Mouse (Mus musculus) stomach, embryonic 15.5 days (tissue): ENCODE results near the gene Brox. TPM values are rescaled to one million over a fixed set of nuclear protein-coding genes. Genes with fewer than 3 reads are reported as not detected.

ENCODE experiments used
- ATAC-seq: fragments of 200-750 bp; cut with Nextera tagmentation; 2 replicates; pipeline ENCODE4 v1.8.0; 2017; ENCODE audit warnings: low read depth, moderate number of reproducible peaks, moderate TSS enrichment; ENCODE audit not compliant: insufficient read depth, low FRiP score
- H3K27ac ChIP-seq: fragments of 300-500 bp; sonication (generic); 2 replicates; pipeline ENCODE4 v1.5.1; 2015; ENCODE audit warnings: mild to moderate bottlenecking, inconsistent platforms
- H3K27me3 ChIP-seq: fragments of 300-500 bp; sonication (generic); replicated peaks from 2 replicates; pipeline ENCODE4 v1.6.1; 2015; ENCODE audit warnings: inconsistent platforms
- H3K36me3 ChIP-seq: fragments of 300-500 bp; sonication (generic); 2 replicates; pipeline ENCODE4 v1.6.1; 2015; ENCODE audit warnings: inconsistent platforms
- H3K4me1 ChIP-seq: fragments of 300-500 bp; sonication (generic); 2 replicates; pipeline ENCODE4 v1.6.1; 2015; ENCODE audit warnings: inconsistent platforms
- H3K4me2 ChIP-seq: fragments of 300-500 bp; sonication (generic); 2 replicates; pipeline ENCODE4 v1.6.1; 2015; ENCODE audit warnings: mild to moderate bottlenecking, inconsistent platforms
- H3K4me3 ChIP-seq: fragments of 300-500 bp; sonication (generic); replicated peaks from 2 replicates; pipeline ENCODE4 v1.5.1; 2015; ENCODE audit warnings: inconsistent platforms
- H3K9ac ChIP-seq: fragments of 300-500 bp; sonication (generic); 2 replicates; pipeline ENCODE4 v1.6.1; 2015; ENCODE audit warnings: inconsistent platforms
- H3K9me3 ChIP-seq: fragments of 300-500 bp; sonication (generic); 2 replicates; pipeline ENCODE4 v1.6.1; 2016; ENCODE audit warnings: inconsistent platforms
- WGBS: fragments of 180-500 bp; shearing (Covaris S2); methylation state at CpG from one replicate; pipeline ENCODE4 v1.1.7; 2015; 5-methylcytosine and 5-hydroxymethylcytosine counted together
- polyA plus RNA-seq: library from polyadenylated mRNA; unstranded; fragments of >200 nt; fragmentation: Nextera tagmentation; extraction: Ambion mirVana; gene quantifications from 2 replicates; pipeline ENCODE4 v1.2.1, GENCODE M21; 2015

Brox gene
- polyA plus RNA-seq, 1 experiment from 2014 or later = 39.0 TPM

DNA sequence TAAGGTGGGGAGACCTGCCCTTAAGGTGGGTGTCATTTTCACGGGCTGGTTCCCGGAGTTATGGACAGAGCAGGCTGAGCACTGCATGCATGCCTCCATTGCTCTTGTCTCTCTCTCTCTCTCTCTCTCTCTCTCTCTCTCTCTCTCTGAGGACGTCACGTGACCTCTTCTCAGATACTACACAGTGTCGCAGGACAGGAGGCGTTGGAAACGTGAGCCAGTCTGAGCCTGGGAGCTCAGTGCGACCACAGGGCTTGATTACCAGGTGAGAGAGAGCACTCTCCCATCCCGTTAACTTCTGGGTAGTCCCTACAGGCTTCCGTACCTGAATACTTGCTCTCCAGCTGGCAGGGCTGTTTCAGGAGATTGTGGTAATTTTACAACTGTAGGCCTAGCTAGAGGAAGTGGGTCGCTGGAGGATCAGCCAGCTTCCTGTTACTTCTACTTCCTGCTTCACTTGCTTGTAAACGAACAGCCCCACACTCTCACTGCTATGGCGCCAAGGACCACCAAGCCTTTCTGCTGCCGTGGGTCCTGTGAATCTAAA is 31.1 kb downstream of the Brox start:
- no peak overlapping the region for H3K27ac ChIP-seq
- no peak overlapping the region for H3K9ac ChIP-seq
- H3K9me3 ChIP-seq = no peaks in the 10 kb centered on the region
- 59% methylated on average over 14 of the region's 14 CpGs for WGBS
- H3K4me2 ChIP-seq = no peak overlapping the region
- no peak for ATAC-seq
- H3K4me1 ChIP-seq = no peaks in the 10 kb centered on the region
- no peaks in the 10 kb centered on the region for H3K36me3 ChIP-seq
- no peak overlapping the region for H3K4me3 ChIP-seq
- H3K27me3 ChIP-seq = no peaks in the 10 kb centered on the region

DNA sequence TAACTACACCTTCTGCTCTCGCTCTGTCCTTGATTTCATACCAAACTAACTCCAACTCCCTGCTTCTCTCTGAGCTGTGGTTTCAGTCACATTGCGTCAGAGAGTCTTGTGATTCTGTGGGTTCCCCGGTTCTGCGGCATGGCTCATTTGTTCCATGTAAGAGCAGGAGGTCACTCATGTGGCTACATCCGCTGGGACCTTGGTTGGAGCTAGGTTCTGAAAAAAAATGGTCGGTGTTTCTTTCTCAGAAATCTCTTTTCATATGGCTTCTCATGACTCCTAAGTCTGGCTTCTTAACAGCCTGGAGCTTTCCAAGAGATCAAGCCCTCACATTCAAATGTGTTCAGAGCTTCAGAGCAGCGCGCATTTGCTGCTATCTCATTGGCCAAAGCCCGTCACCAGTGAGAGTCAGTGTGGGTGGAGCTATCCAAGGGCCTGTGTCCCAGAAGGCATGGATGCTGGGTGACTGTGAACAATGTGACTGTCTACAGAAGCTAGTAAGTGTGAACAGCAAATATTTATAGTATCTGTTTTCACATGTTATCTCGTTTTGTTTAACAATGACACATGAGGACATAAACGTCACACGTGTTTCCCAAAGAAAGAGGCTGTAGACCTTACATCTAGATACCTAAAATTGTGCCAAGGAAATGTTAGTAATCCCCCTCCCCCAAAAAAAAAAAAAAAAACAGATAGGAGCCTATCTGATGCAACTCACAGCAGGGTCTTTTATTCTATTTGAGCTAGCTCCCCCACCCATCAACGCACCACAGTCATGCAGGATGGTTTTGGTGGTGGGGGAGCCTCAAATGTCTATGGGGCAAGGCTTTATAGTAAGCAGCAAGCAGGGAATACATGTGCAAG is 32.7 kb downstream of the Brox start:
- Histone ChIP-seq H3K27me3 (no peaks in the 10 kb centered on the region), H3K4me1 (no peaks in the 10 kb centered on the region), H3K9ac (no peak overlapping the region), H3K27ac (no peak overlapping the region), H3K9me3 (no peaks in the 10 kb centered on the region), H3K36me3 (no peaks in the 10 kb centered on the region), H3K4me2 (no peak overlapping the region), H3K4me3 (no peak overlapping the region)
- WGBS = 66% methylated on average over 13 of the region's 13 CpGs
- ATAC-seq = 0 out of 2 replicates have a peak, but pooled peaks have one; percentile 39

DNA sequence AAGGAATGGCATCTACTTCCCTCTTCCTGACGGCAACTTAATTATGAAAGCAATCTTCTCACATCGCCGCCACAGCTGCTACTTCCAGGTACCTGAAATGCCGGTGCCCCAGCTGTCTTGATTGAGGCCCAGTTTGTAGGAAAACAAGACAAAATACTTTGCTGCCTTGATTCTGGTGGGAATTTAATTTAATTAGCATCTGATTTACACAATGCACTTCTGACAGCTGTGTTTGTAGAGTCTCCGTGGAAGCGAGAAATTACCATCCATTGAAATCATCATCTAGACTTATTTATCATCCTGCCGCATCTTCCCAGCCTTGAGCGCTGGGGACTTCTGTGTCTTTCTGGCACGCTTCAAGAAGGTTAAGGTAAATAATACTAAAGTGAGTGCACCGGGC is 44.5 kb downstream of the Brox start:
- H3K4me1 ChIP-seq = no peaks in the 10 kb centered on the region
- no peak overlapping the region for H3K4me3 ChIP-seq
- no peak overlapping the region for H3K4me2 ChIP-seq
- H3K9me3 ChIP-seq = no peaks in the 10 kb centered on the region
- no peak for ATAC-seq
- H3K9ac ChIP-seq = no peak overlapping the region
- no peaks in the 10 kb centered on the region for H3K27me3 ChIP-seq
- H3K36me3 ChIP-seq = no peaks in the 10 kb centered on the region
- WGBS = 42% methylated on average over 10 of the region's 10 CpGs
- no peak overlapping the region for H3K27ac ChIP-seq

DNA sequence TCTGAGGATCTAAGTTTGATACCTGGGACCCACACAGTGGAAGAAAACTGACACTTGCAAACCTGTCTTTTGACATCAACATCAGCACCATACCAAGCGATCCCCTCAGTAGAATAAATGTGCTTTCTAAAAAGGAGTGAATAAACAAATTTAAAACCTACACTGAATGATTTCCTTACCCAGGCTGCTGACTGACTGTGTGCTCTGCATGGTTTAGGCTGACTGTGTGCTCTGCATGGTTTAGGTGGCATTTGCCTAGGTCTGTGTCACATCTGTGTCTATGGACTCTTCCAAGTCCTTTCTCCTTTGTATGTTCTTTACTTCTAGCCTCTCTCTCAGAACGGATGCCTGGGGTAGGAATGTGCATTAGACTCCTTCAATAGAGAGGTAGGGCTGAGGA is 45.3 kb downstream of the Brox start:
- Histone ChIP-seq H3K27me3 (no peaks in the 10 kb centered on the region), H3K4me3 (no peak overlapping the region), H3K9ac (no peak overlapping the region), H3K27ac (no peak overlapping the region), H3K4me2 (no peak overlapping the region), H3K4me1 (no peaks in the 10 kb centered on the region), H3K9me3 (no peaks in the 10 kb centered on the region), H3K36me3 (no peaks in the 10 kb centered on the region)
- ATAC-seq = no peak
- 60% methylated on average over 2 of the region's 2 CpGs for WGBS

DNA sequence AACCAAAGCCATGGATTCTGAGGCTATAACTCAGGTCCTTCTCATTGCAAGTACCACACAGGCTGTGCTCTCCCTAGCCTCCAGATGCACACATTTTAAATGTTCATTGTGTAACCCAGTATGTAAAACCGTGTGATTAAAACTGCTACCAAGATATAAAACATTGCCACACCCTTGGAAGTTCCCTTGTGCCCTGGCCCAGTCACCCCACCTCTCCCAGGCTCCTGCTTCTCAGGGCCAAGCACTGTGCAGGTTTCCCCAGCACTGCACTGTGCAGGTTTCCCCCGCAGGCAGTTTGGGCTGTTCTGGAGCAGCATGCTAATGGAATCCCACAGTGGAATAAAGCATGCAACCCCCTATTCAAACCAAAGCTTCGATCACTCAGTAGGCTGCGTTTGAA is 46.5 kb downstream of the Brox start:
- Histone ChIP-seq H3K4me2 (no peak overlapping the region), H3K27me3 (no peaks in the 10 kb centered on the region), H3K4me1 (no peaks in the 10 kb centered on the region), H3K36me3 (no peaks in the 10 kb centered on the region), H3K4me3 (no peak overlapping the region), H3K9ac (no peak overlapping the region), H3K27ac (no peak overlapping the region), H3K9me3 (no peaks in the 10 kb centered on the region)
- no peak for ATAC-seq
- WGBS = 68% methylated on average over 4 of the region's 4 CpGs

DNA sequence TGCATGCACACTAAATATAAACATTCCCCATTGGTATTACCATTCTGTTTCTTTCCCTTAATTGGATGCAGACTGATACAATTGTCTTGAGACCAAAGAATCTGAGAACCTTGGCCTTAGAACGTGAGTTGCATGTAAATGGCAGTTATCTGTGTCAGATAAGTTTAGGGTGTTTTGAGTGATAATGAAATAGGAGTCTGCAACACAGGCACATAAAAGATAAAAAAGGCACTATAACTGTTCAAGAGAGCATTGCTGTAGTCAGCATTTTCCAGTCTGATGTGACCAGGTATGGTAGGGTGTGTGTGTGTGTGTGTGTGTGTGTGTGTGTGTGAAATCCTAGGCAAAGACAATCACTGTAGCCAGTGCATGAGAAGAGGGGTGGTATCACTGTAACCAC is 48.9 kb downstream of the Brox start:
- Histone ChIP-seq H3K4me2 (no peak overlapping the region), H3K4me1 (no peaks in the 10 kb centered on the region), H3K9me3 (no peaks in the 10 kb centered on the region), H3K4me3 (no peak overlapping the region), H3K36me3 (no peaks in the 10 kb centered on the region), H3K9ac (no peak overlapping the region), H3K27me3 (no peaks in the 10 kb centered on the region), H3K27ac (no peak overlapping the region)
- WGBS = 37% methylated on average over 1 of the region's 1 CpGs
- ATAC-seq = no peak

DNA sequence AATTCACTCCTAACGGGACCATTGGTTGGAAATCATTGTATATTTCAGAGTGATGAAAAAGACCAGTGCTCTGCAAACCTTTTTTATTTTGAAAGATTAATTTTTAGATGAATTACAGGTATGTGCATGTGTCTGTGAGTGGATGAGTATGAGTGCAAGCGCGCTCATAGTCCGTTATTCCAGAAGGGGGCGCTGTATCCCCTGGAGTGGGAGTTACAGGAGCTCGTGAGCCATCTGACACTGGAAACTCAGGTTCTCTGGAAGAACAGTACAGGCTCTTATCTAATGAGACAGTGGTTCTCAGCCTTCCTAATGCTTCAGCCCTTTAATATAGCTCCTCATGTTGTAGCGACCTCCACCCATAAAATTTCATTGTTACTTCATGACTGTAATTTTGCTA is 53.8 kb downstream of the Brox start:
- no peak for ATAC-seq
- H3K4me1 ChIP-seq = no peaks in the 10 kb centered on the region
- H3K27me3 ChIP-seq = no peaks in the 10 kb centered on the region
- H3K4me2 ChIP-seq = no peak overlapping the region
- no peak overlapping the region for H3K4me3 ChIP-seq
- no peak overlapping the region for H3K9ac ChIP-seq
- H3K27ac ChIP-seq = no peak overlapping the region
- 72% methylated on average over 7 of the region's 7 CpGs for WGBS
- no peaks in the 10 kb centered on the region for H3K36me3 ChIP-seq
- H3K9me3 ChIP-seq = no peaks in the 10 kb centered on the region

DNA sequence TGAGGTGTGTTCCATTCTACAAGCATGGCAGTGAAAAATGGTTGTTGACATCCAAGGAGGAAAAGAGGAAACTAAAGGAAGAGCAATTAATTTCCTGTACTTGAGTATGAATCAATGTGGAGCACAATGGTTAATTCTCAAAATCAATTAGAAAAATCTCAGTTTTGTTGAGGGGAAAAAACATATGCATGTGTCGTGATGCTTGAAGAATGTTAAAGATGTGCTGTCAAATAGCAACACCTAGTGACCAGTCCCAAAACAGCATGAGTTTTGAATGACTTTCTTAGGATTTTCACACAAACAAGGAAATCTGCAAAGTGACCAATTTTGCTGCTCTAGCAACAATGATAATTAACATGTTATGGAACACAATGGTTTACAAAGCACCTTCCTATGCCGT is 59.2 kb downstream of the Brox start:
- Histone ChIP-seq H3K4me2 (no peak overlapping the region), H3K9me3 (no peaks in the 10 kb centered on the region), H3K27me3 (no peaks in the 10 kb centered on the region), H3K4me3 (no peak overlapping the region), H3K9ac (no peak overlapping the region), H3K27ac (no peak overlapping the region), H3K4me1 (no peaks in the 10 kb centered on the region), H3K36me3 (no peaks in the 10 kb centered on the region)
- ATAC-seq = no peak
- WGBS = 16% methylated on average over 2 of the region's 2 CpGs

DNA sequence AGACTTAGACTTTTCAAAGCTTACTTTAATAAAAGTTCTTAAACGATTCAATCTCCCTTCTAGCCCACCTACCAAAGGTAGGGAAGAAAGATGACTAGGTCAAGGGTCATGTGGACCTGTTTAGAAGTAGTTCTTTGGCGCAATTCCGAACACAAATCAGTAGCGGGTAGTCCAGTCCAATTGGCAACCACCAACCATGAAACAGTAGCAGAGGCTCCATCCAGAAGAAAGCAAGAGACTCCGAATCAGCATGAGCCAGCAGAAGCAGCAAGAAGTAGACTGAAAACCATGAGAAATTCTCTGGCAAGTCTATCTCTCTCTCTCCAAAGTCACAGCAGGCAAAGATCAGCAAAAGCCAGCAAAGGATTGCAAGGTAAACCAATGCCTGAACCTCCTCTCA is 60.6 kb downstream of the Brox start:
- Histone ChIP-seq H3K4me3 (no peak overlapping the region), H3K4me1 (no peaks in the 10 kb centered on the region), H3K9me3 (no peaks in the 10 kb centered on the region), H3K9ac (no peak overlapping the region), H3K27ac (no peak overlapping the region), H3K36me3 (no peaks in the 10 kb centered on the region), H3K4me2 (no peak overlapping the region), H3K27me3 (no peaks in the 10 kb centered on the region)
- no peak for ATAC-seq
- 87% methylated on average over 5 of the region's 5 CpGs for WGBS

DNA sequence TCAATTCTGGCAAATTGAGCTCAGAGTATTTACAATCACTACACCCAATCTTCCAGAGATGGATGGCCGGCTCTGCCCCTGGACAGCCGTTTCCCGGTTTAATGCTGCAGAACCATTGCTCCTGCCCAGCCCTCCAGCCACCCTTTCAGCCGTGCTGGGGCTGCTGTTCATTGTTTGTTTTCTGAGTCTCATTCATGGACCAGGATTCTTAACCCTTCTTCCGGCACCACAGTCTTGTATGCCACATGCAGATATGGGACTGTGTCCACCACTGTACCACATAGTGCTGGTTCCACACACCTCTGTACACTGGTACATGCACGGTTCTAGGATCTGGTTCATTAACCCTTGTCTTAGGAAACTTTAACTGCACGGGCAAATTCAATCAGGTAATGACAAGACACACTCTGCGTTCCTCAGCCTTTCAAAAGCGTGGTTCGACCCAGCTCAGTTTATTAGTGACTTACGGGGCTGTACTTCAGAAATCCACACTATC is 63.3 kb downstream of the Brox start:
- Histone ChIP-seq H3K36me3 (no peaks in the 10 kb centered on the region), H3K9ac (no peak overlapping the region), H3K27ac (no peak overlapping the region), H3K9me3 (no peaks in the 10 kb centered on the region), H3K4me3 (no peak overlapping the region), H3K27me3 (no peaks in the 10 kb centered on the region), H3K4me2 (no peak overlapping the region), H3K4me1 (no peaks in the 10 kb centered on the region)
- no peak for ATAC-seq
- WGBS = 57% methylated on average over 11 of the region's 11 CpGs

DNA sequence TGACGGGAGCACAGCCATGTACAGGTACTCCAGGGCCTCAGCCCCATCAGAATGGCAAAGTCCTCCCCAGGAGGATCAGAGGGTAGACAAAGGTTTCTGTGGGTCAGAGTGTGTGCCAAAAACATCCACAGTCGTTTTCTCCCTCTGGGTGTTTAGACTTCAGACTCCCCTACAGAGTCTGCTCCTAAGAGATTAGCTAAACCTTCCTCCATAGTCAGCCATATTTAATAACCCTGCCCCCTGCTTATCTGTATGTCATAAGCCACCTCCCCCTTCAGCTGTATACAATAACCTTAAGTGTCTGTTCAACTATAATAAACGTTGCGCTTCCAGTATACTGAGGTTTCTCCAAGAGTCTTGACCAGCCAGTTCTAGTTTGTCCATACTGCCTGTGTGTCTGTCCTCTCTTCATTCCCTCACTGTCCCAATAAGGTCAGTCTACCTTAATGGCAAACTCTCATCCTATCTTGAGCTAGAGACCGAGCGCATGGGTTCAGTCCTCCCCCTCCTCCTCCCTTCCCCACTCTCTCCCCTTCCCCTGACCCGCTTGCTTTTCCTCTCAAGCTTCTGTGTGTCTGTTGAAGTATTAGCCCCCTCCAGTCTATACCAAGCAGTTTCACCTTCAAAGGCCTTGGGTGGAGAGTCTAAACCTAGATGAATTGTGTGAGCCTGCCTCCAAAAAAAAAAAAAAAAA is 63.9 kb downstream of the Brox start:
- H3K9me3 ChIP-seq = no peaks in the 10 kb centered on the region
- no peaks in the 10 kb centered on the region for H3K27me3 ChIP-seq
- H3K4me1 ChIP-seq = no peaks in the 10 kb centered on the region; the same call in 1 of the 2 replicates
- H3K9ac ChIP-seq = no peak overlapping the region
- WGBS = 61% methylated on average over 7 of the region's 7 CpGs
- ATAC-seq = no peak
- H3K4me2 ChIP-seq = no peak overlapping the region
- H3K4me3 ChIP-seq = no peak overlapping the region
- no peak overlapping the region for H3K27ac ChIP-seq
- H3K36me3 ChIP-seq = no peaks in the 10 kb centered on the region

DNA sequence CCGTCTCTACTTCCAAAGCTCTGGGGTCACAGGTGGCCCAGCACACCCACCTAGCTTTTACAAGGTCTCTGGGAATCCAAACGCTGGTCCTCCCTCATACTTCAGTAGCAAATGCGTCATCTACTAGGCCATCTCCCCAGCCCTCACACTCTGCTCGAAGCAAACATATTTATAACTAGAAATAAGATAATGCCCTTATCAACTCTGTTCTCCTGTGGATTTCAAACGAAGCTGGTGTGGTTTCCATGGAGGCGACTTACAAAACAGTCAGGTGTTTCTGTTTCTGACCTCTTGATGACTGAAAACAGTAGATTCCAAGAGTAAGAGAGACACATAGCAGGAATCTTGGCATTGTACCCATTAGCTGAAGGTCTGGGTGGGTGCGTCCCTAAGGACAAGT is 69.6 kb downstream of the Brox start:
- 65% methylated on average over 7 of the region's 7 CpGs for WGBS
- Histone ChIP-seq H3K4me3 (no peak overlapping the region), H3K4me2 (no peak overlapping the region), H3K4me1 (no peaks in the 10 kb centered on the region; the same call in 1 of the 2 replicates), H3K36me3 (no peaks in the 10 kb centered on the region), H3K9ac (no peak overlapping the region), H3K9me3 (no peaks in the 10 kb centered on the region), H3K27me3 (no peaks in the 10 kb centered on the region), H3K27ac (no peak overlapping the region)
- no peak for ATAC-seq
